Mouse (Mus musculus) limb, embryonic 11.5 days (tissue): ENCODE measurements around the gene Glud1. TPM values are rescaled to one million over a fixed set of nuclear protein-coding genes. Genes with fewer than 3 reads are reported as not detected.

Source experiments
- ATAC-seq: fragments of 200-750 bp; cut with Nextera tagmentation; 2 replicates; pipeline ENCODE4 v1.8.0; 2017; ENCODE audit warnings: low read depth; ENCODE audit not compliant: insufficient number of reproducible peaks, low FRiP score, low TSS enrichment
- DNase-seq: peaks from one replicate; pipeline ENCODE4 v3.0.0-alpha.2; 2015; ENCODE audit warnings: low spot score
- H3K27ac ChIP-seq: fragments of 300-500 bp; sonication (generic); replicated peaks from 2 replicates; pipeline ENCODE4 v1.5.1; 2014; ENCODE audit warnings: low read depth, mild to moderate bottlenecking, low read length
- H3K27me3 ChIP-seq: fragments of 300-500 bp; sonication (generic); 2 replicates; pipeline ENCODE4 v1.6.1; 2014; ENCODE audit warnings: mild to moderate bottlenecking, low read length, mixed read lengths; ENCODE audit not compliant: control insufficient read depth, insufficient read depth
- H3K36me3 ChIP-seq: fragments of 300-500 bp; sonication (generic); 2 replicates; pipeline ENCODE4 v1.6.1; 2014; ENCODE audit warnings: mild to moderate bottlenecking, low read length, moderate library complexity, mixed read lengths; ENCODE audit not compliant: control insufficient read depth, insufficient read depth
- H3K4me1 ChIP-seq: fragments of 300-500 bp; sonication (generic); 2 replicates; pipeline ENCODE4 v1.6.1; 2014; ENCODE audit warnings: low read length, mixed read lengths; ENCODE audit not compliant: control insufficient read depth, insufficient read depth
- H3K4me2 ChIP-seq: fragments of 300-500 bp; sonication (generic); 2 replicates; pipeline ENCODE4 v1.6.1; 2014; ENCODE audit warnings: low read depth, mild to moderate bottlenecking, moderate library complexity; ENCODE audit not compliant: severe bottlenecking
- H3K4me3 ChIP-seq: fragments of 300-500 bp; sonication (generic); 2 replicates; pipeline ENCODE4 v1.5.1; 2014; ENCODE audit warnings: low read depth, low read length
- H3K9ac ChIP-seq: fragments of 300-500 bp; sonication (generic); 2 replicates; pipeline ENCODE4 v1.6.1; 2014; ENCODE audit warnings: mild to moderate bottlenecking, low read length
- H3K9me3 ChIP-seq: fragments of 300-500 bp; sonication (generic); 2 replicates; pipeline ENCODE4 v1.6.1; 2016; ENCODE audit warnings: low read length; ENCODE audit not compliant: control insufficient read depth
- WGBS: fragments of 180-500 bp; shearing (Covaris S2); extraction: QIAGEN DNeasy Blood & Tissue Kit; methylation state at CpG from one replicate; pipeline ENCODE4 v1.1.7; 2014; 5-methylcytosine and 5-hydroxymethylcytosine counted together
- polyA plus RNA-seq: library from polyadenylated mRNA; unstranded; fragments of >200 nt; fragmentation: Nextera tagmentation; extraction: Ambion mirVana; gene quantifications from 2 replicates; pipeline ENCODE4 v1.2.1, GENCODE M21; 2014

Gene Glud1
- polyA plus RNA-seq, 1 experiment from 2014 or later, result 76.3 TPM

DNA sequence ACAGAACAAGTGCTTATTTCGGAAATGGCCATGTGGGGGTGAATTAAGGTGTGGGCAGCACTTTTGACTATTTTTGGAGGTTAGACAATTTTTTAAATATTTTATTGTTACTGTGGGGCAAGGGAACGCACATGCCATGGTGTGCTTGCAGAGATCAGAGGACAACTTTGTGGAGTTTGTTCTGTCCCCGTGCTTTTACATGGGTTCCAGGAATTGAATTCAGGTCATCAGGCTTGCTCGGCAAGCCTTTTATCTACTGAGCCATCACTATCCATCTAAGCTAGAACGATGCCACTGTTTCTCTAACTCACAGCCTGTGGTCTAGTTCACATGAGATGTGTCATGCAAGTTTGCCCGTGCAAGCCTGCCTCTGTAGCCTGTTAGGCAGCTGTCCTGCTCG lies 37.8 kb downstream of the Glud1 start:
- H3K27ac ChIP-seq, result no peak overlapping the region
- peaks cover under 1% of the 10 kb centered on the region; the same call in 1 of the 2 replicates for H3K36me3 ChIP-seq
- no peak overlapping the region for H3K4me2 ChIP-seq
- no peaks in the 10 kb centered on the region for H3K9me3 ChIP-seq
- H3K4me1 ChIP-seq, result no peaks in the 10 kb centered on the region
- DNase-seq (no peak), ATAC-seq (no peak)
- no peak overlapping the region for H3K4me3 ChIP-seq
- no peaks in the 10 kb centered on the region for H3K27me3 ChIP-seq
- WGBS, result 84% methylated on average over 7 of the region's 7 CpGs
- H3K9ac ChIP-seq, result no peak overlapping the region

DNA sequence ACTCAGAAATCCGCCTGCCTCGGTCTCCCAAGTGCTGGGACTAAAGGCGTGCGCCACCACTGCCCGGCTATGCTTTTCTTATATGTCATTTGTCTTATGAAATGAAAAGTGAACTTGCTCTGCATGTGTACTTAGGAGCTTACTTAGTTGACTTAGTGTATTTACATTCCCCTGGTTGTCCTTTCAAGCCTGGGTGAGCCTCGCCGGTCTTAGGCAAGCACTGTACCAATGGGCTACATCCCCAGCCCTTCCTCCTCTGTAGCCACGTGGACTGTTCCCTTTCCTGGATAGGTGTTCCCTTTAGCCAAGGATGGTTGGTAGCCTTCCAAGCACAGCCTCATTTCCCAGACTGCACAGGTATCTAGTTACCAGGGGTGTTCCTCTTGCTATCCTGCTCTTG lies 38.5 kb downstream of the Glud1 start:
- H3K27ac ChIP-seq, result no peak overlapping the region
- no peak overlapping the region for H3K4me3 ChIP-seq
- no peaks in the 10 kb centered on the region for H3K4me1 ChIP-seq
- no peak overlapping the region for H3K4me2 ChIP-seq
- no peaks in the 10 kb centered on the region; the same call in 1 of the 2 replicates for H3K36me3 ChIP-seq
- H3K9ac ChIP-seq, result no peak overlapping the region
- 83% methylated on average over 8 of the region's 8 CpGs for WGBS
- no peaks in the 10 kb centered on the region for H3K27me3 ChIP-seq
- H3K9me3 ChIP-seq, result no peaks in the 10 kb centered on the region
- DNase-seq (no peak), ATAC-seq (no peak)

DNA sequence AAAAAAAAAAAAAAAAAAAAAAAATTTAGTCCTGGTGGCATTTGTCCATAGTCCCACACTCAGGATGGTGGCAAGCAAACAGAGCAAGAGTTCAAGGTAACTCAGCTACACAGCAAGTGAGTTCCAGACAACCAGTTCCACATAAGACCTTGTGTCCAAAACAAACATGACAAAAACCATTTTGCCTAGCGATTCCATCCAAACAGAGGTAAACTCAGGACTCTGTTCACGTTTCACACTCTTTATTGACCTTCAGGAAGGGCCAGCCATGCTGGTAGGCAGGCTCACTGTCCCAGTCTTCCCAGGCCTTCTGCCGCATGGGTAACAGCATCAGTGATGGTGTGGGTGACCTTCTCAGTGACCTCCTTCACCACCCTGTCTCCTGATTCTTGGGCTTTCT lies 41.1 kb downstream of the Glud1 start:
- Histone ChIP-seq H3K4me1 (no peaks in the 10 kb centered on the region), H3K27ac (no peak overlapping the region), H3K9ac (no peak overlapping the region), H3K4me2 (no peak overlapping the region), H3K36me3 (no peaks in the 10 kb centered on the region), H3K27me3 (no peaks in the 10 kb centered on the region), H3K9me3 (no peaks in the 10 kb centered on the region), H3K4me3 (no peak overlapping the region)
- WGBS, result 76% methylated on average over 3 of the region's 3 CpGs
- ATAC-seq (no peak), DNase-seq (no peak)

DNA sequence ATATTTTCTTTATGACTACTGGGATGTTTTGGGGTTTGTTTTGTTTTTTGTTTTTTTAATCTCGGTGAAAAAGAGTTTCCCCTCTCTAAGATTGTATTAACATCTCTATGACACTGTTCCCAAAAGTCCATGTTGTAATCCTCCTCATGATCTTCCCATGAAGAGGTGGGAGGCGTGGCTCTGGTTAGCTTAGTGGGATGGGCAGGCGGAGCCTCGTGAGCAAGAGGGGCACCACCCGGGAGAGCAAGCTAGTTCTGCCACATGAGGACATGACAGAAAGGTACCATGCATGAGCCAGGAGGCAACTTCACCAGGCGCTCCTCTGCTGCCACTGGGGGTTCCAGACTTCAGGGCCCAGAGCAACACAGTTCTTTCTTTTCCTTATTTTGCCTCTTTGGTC lies 42.0 kb downstream of the Glud1 start:
- no peak overlapping the region for H3K4me2 ChIP-seq
- H3K27ac ChIP-seq, result no peak overlapping the region
- no peak overlapping the region for H3K9ac ChIP-seq
- ATAC-seq (no peak), DNase-seq (no peak)
- H3K36me3 ChIP-seq, result no peaks in the 10 kb centered on the region
- H3K4me1 ChIP-seq, result no peaks in the 10 kb centered on the region
- no peaks in the 10 kb centered on the region for H3K9me3 ChIP-seq
- 73% methylated on average over 6 of the region's 6 CpGs for WGBS
- H3K4me3 ChIP-seq, result no peak overlapping the region
- H3K27me3 ChIP-seq, result no peaks in the 10 kb centered on the region

DNA sequence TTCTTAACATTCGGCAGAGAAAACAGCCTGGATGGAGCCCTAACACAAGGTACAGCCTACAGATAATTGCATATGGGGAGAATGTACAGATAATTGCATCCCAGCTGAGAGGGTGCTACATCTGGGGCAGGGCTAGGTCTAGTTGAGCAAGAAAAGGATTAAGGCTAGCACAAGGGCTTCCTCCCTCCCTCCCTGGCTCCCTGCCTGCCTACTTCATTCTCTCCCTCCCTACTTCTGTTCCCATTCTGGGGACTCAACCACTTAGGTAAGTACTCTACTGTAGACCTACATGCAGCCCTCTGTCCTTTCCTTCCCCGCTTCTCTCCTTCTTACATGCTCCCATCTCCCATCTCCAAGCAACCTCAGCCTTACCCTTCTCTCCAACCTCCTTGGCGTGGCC lies 42.8 kb downstream of the Glud1 start:
- H3K9me3 ChIP-seq, result no peaks in the 10 kb centered on the region
- H3K4me3 ChIP-seq, result no peak overlapping the region
- no peaks in the 10 kb centered on the region for H3K36me3 ChIP-seq
- DNase-seq (no peak), ATAC-seq (no peak)
- H3K9ac ChIP-seq, result no peak overlapping the region
- H3K4me1 ChIP-seq, result no peaks in the 10 kb centered on the region
- 94% methylated on average over 3 of the region's 3 CpGs for WGBS
- no peak overlapping the region for H3K4me2 ChIP-seq
- H3K27ac ChIP-seq, result no peak overlapping the region
- H3K27me3 ChIP-seq, result no peaks in the 10 kb centered on the region

DNA sequence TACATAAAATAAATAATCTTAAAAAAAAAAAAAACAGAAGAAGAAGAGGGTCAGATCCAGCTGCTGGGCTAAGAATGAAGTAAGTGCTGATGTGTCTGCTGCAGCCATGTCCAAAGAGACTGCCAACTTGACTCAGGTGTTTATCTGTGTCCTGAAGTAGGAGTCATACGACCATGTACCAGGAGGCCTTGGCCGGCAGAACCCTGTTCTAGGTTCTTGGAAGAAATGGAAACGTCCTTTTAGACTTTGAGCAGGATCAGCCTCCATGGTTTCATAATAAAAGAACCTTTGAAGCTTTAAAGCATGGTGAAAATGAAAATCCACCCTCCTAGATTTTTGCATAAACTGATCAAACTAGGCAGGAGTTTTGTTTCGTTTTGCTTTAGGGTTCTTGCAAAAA lies 43.9 kb downstream of the Glud1 start:
- Histone ChIP-seq H3K27ac (no peak overlapping the region), H3K36me3 (no peaks in the 10 kb centered on the region), H3K9ac (no peak overlapping the region), H3K4me3 (no peak overlapping the region), H3K27me3 (no peaks in the 10 kb centered on the region), H3K9me3 (no peaks in the 10 kb centered on the region), H3K4me1 (no peaks in the 10 kb centered on the region), H3K4me2 (no peak overlapping the region)
- ATAC-seq (no peak), DNase-seq (no peak)
- WGBS, result 77% methylated on average over 4 of the region's 4 CpGs

DNA sequence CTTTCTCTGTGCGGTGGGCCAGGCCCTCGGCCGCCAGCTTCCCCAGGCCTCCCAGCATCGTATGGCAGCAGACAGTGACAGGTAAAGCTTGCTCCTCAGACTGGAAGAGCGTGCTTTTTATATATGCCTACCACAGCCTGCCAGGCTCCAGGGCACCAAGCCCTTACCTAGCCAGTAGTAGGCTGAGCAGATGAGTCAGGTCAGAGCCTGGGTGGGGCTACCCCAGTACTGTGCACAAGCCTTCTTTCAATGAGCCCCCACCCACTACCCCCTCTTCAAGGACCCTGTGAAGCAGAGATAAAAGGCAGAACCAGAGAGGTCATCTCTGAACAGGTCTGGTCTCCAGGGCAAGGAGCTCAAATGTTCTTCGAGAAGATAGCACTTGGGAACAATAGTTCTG lies 44.8 kb downstream of the Glud1 start, which contains the start of gene Fam25c:
Gene Fam25c, minus strand, starts transcription at position 133 of the 400 bp plus-strand sequence.
- no peaks in the 10 kb centered on the region for H3K36me3 ChIP-seq
- no peak within 1 kb of the TSS for H3K27ac ChIP-seq
- WGBS, result 76% methylated on average over 6 of the region's 6 CpGs

DNA sequence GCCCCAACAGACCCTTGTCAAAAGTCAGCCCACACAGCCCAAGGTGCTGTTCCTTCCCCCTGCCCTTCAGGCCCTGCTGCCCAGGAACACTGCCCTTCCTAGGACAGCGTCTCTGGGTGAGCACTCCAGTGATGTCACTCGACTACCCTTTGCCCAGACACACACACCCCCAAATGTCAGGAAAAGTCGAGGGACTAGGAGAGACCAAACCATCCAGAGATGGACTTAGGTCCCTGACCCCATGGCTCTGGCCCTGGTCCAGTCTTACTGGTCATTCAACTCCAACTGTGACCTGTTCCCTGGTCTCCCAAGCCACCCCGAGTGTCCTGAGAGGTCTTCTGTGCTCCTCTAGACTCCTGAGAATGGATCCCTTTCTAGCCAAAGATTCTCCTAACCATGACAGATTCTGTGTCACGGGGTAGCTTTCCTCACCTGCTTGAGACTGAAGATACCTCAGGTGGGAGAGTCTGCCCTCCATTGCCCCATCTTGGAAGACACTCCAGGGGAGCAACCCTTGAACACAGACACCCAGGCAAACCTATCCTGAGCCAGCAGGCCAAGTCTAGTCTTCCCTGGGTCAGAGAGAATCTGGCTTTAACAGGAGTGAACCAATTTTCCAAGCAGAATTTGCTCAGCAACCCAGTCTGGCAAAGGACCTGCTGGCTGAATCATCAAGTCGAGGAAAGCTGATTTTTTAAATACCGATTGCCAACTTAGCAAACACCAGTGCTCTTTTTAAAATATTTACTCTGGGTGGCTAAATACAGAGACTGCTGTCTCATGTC lies 47.3 kb downstream of the Glud1 start:
- ATAC-seq (no peak), DNase-seq (no peak)
- Histone ChIP-seq H3K4me2 (no peak overlapping the region), H3K4me1 (no peaks in the 10 kb centered on the region), H3K36me3 (no peaks in the 10 kb centered on the region), H3K4me3 (no peak overlapping the region), H3K27me3 (no peaks in the 10 kb centered on the region), H3K27ac (no peak overlapping the region), H3K9me3 (no peaks in the 10 kb centered on the region), H3K9ac (no peak overlapping the region)
- WGBS, result 81% methylated on average over 7 of the region's 7 CpGs

More for the DNA sequence above, 44.8 kb downstream of the Glud1 start, which contains the start of gene Fam25c:
- Histone ChIP-seq H3K9me3 (no peaks in the 10 kb centered on the region), H3K4me1 (no peaks in the 10 kb centered on the region), H3K9ac (no peak within 1 kb of the TSS), H3K4me2 (no peak within 1 kb of the TSS), H3K4me3 (no peak within 1 kb of the TSS), H3K27me3 (no peaks in the 10 kb centered on the region)
- DNase-seq (no peak), ATAC-seq (no peak)
